Comparison of ENCODE assay signal across 9 mouse cellular contexts in genomic region chr9:103443824-103444185, GRCm38 (mm10). TPM values are rescaled to one million over a fixed set of nuclear protein-coding genes. Genes with fewer than 3 reads are reported as not detected.
DNase-seq lines count a peak whose midpoint lies in the region; ATAC-seq and TF ChIP-seq lines count a peak whose summit lies in the region.
"Had no signal": no experiment of that assay in that cellular context is flagged by ENCODE, and none has a peak within 500 bp of the region (broad histone marks: within the 10 kb centered on the region; RNA-seq: fewer than 3 reads in every experiment).

No protein-coding gene starts in this region.

- H3K4me2 ChIP-seq in hindbrain, embryonic 13.5 days: no peak overlapping the region
- H3K4me2 ChIP-seq in hindbrain, embryonic 11.5 days (replicated peaks; ENCODE audit: low read depth, low read length): no peak overlapping the region
- H3K4me2 ChIP-seq in embryonic facial prominence, embryonic 12.5 days (replicated peaks): peak overlapping the region; percentile 23; the same call in 1 of the 2 replicates
- H3K4me2 ChIP-seq in hindbrain, postnatal 0 days (ENCODE audit: low read depth, low read length): peak overlapping the region; percentile 21; the same call in 1 of the 2 replicates
- H3K4me2 ChIP-seq in lung, postnatal 0 days (replicated peaks; ENCODE audit: low read depth, low read length): no peak overlapping the region

- no peak for DNase-seq in hindbrain, embryonic 11.5 days (ENCODE audit: low spot score)
- peak; percentile 24 for DNase-seq in embryo, embryonic 11 days
- DNase-seq in hindbrain, postnatal 0 days (ENCODE audit: low spot score): no peak
- DNase-seq in gastrocnemius, postnatal 25 days: no peak
- no peak for DNase-seq in adrenal gland, adult 2 months
- no peak for DNase-seq in lung, postnatal 0 days (ENCODE audit: low spot score)
- DNase-seq: heart, adult 18-20 months had no signal

- no peak for TF ChIP-seq EP300 in lung, postnatal 0 days (IDR thresholded peaks at IDR 0.05)

- H3K9ac ChIP-seq in hindbrain, embryonic 13.5 days: peak overlapping the region; percentile 46; the same call in 1 of the 2 replicates
- no peak overlapping the region for H3K9ac ChIP-seq in hindbrain, embryonic 11.5 days (ENCODE audit: low read depth, low read length)
- no peak overlapping the region for H3K9ac ChIP-seq in embryonic facial prominence, embryonic 12.5 days
- H3K9ac ChIP-seq in hindbrain, postnatal 0 days (replicated peaks; ENCODE audit: low read length): no peak overlapping the region
- no peak overlapping the region for H3K9ac ChIP-seq in lung, postnatal 0 days (replicated peaks; ENCODE audit: low read depth)

- no peaks in the 10 kb centered on the region for H3K9me3 ChIP-seq in hindbrain, embryonic 13.5 days
- H3K9me3 ChIP-seq in hindbrain, embryonic 11.5 days (ENCODE audit: control insufficient read depth, low read length): no peaks in the 10 kb centered on the region
- H3K9me3 ChIP-seq in embryonic facial prominence, embryonic 12.5 days: peaks cover 6% of the 10 kb centered on the region; the same call in 1 of the 2 replicates
- H3K9me3 ChIP-seq in hindbrain, postnatal 0 days (ENCODE audit: low read length): no peaks in the 10 kb centered on the region
- no peaks in the 10 kb centered on the region for H3K9me3 ChIP-seq in lung, postnatal 0 days (ENCODE audit: low read length)

- H3K27ac ChIP-seq in hindbrain, embryonic 13.5 days: peak overlapping the region; percentile 81
- no peak overlapping the region; the same call in 1 of the 2 replicates for H3K27ac ChIP-seq in hindbrain, embryonic 11.5 days (ENCODE audit: low read depth, low read length)
- H3K27ac ChIP-seq in embryonic facial prominence, embryonic 12.5 days: peak overlapping the region; percentile 30
- H3K27ac ChIP-seq in hindbrain, postnatal 0 days: peak overlapping the region; percentile 17; the same call in 1 of the 2 replicates
- H3K27ac ChIP-seq in lung, postnatal 0 days (ENCODE audit: low read length): no peak overlapping the region

- no peaks in the 10 kb centered on the region for H3K27me3 ChIP-seq in hindbrain, embryonic 13.5 days
- no peaks in the 10 kb centered on the region for H3K27me3 ChIP-seq in hindbrain, embryonic 11.5 days (ENCODE audit: control insufficient read depth, insufficient read depth, low read length)
- H3K27me3 ChIP-seq in embryonic facial prominence, embryonic 12.5 days: no peaks in the 10 kb centered on the region
- H3K27me3 ChIP-seq in hindbrain, postnatal 0 days (ENCODE audit: insufficient read depth, low read length): no peaks in the 10 kb centered on the region
- H3K27me3 ChIP-seq in lung, postnatal 0 days (replicated peaks; ENCODE audit: insufficient read depth, low read length): no peaks in the 10 kb centered on the region

- no peak for TF ChIP-seq CTCF in hindbrain, postnatal 0 days (IDR thresholded peaks at IDR 0.05; ENCODE audit: low read depth)
- TF ChIP-seq CTCF in lung, postnatal 0 days (IDR thresholded peaks at IDR 0.05): no peak

- peaks cover 22% of the 10 kb centered on the region for H3K4me1 ChIP-seq in hindbrain, embryonic 13.5 days (replicated peaks)
- H3K4me1 ChIP-seq in hindbrain, embryonic 11.5 days (replicated peaks; ENCODE audit: control insufficient read depth, insufficient read depth, low read length): no peaks in the 10 kb centered on the region
- peaks cover 15% of the 10 kb centered on the region for H3K4me1 ChIP-seq in embryonic facial prominence, embryonic 12.5 days
- H3K4me1 ChIP-seq in hindbrain, postnatal 0 days (ENCODE audit: insufficient read depth, low read length): 0 out of 2 replicates have a peak, but pooled peaks cover 3% of the 10 kb centered on the region
- peaks cover 12% of the 10 kb centered on the region; the same call in 1 of the 2 replicates for H3K4me1 ChIP-seq in lung, postnatal 0 days (ENCODE audit: insufficient read depth, low read depth, low read length)

- 0 out of 2 replicates have a peak, but pooled peaks have one; percentile 54 for ATAC-seq in hindbrain, embryonic 13.5 days (ENCODE audit: low FRiP score)
- no peak for ATAC-seq in hindbrain, embryonic 11.5 days (ENCODE audit: low FRiP score)
- no peak for ATAC-seq in embryonic facial prominence, embryonic 12.5 days (ENCODE audit: insufficient number of reproducible peaks, insufficient read depth, low FRiP score, low TSS enrichment)
- no peak for ATAC-seq in hindbrain, postnatal 0 days
- no peak for ATAC-seq in lung, postnatal 0 days

- 37% methylated on average over 7 of the region's 7 CpGs for WGBS in hindbrain, embryonic 13.5 days
- 56% methylated on average over 7 of the region's 7 CpGs for WGBS in hindbrain, embryonic 11.5 days
- 25% methylated on average over 7 of the region's 7 CpGs for WGBS in embryonic facial prominence, embryonic 12.5 days
- 20% methylated on average over 7 of the region's 7 CpGs for WGBS in hindbrain, postnatal 0 days
- 69% methylated on average over 7 of the region's 7 CpGs for WGBS in lung, postnatal 0 days

- no peak overlapping the region for H3K4me3 ChIP-seq in hindbrain, embryonic 13.5 days
- H3K4me3 ChIP-seq in hindbrain, embryonic 11.5 days (ENCODE audit: low read depth, low read length): no peak overlapping the region
- no peak overlapping the region for H3K4me3 ChIP-seq in embryonic facial prominence, embryonic 12.5 days
- H3K4me3 ChIP-seq in hindbrain, postnatal 0 days (ENCODE audit: low read length): no peak overlapping the region
- H3K4me3 ChIP-seq in lung, postnatal 0 days (ENCODE audit: low read depth, low read length): no peak overlapping the region

- H3K36me3 ChIP-seq in hindbrain, embryonic 13.5 days: no peaks in the 10 kb centered on the region
- no peaks in the 10 kb centered on the region for H3K36me3 ChIP-seq in hindbrain, embryonic 11.5 days (ENCODE audit: control insufficient read depth, insufficient read depth, low read length)
- H3K36me3 ChIP-seq in embryonic facial prominence, embryonic 12.5 days: no peaks in the 10 kb centered on the region
- H3K36me3 ChIP-seq in hindbrain, postnatal 0 days (ENCODE audit: insufficient read depth, low read length): no peaks in the 10 kb centered on the region
- no peaks in the 10 kb centered on the region for H3K36me3 ChIP-seq in lung, postnatal 0 days (ENCODE audit: insufficient read depth, low read length)

RNA-seq across cellular contexts. Expression of gene Bfsp2, which starts 36.4 kb away (rescaled TPM):
- polyA plus RNA-seq in hindbrain, embryonic 13.5 days (2015; fragmentation: Nextera tagmentation; extraction: Ambion mirVana): 3.1 and 4.5 TPM in 2 replicates
- polyA plus RNA-seq in hindbrain, embryonic 11.5 days (2014; fragmentation: Nextera tagmentation; extraction: Ambion mirVana): 0.54 and 2.1 TPM in 2 replicates
- 1.8 and 3.1 TPM in 2 replicates for polyA plus RNA-seq in embryonic facial prominence, embryonic 12.5 days (2016; fragmentation: Nextera tagmentation; extraction: Ambion mirVana)
- 1.8 and 4.2 TPM in 2 replicates for total RNA-seq in hindbrain, postnatal 0 days (2014; rRNA removed)
- 7.7 and 8.7 TPM in 2 replicates for polyA plus RNA-seq in hindbrain, postnatal 0 days (2015; fragmentation: Nextera tagmentation; extraction: Ambion mirVana)
- total RNA-seq in gastrocnemius, postnatal 25 days (2021): under 1 TPM; 0.48 to 0.49 TPM
- total RNA-seq in adrenal gland, adult 2 months (2021): not detected
- not detected in 2 replicates for polyA plus RNA-seq in adrenal gland, adult 2 months (2012; rRNA removed)
- polyA plus RNA-seq in lung, postnatal 0 days (2015; fragmentation: Nextera tagmentation; extraction: Ambion mirVana): 0.30 and 0.68 TPM in 2 replicates

Comparison
In these comparisons a context has a peak if more than half of its experiments do, and no peak if none do; other contexts are left out.
1. H3K27ac ChIP-seq: peak in hindbrain, embryonic 13.5 days (single experiment), embryonic facial prominence, embryonic 12.5 days (single experiment) and hindbrain, postnatal 0 days (single experiment); none in hindbrain, embryonic 11.5 days (single experiment) and lung, postnatal 0 days (single experiment).
2. H3K4me2 ChIP-seq: peak in embryonic facial prominence, embryonic 12.5 days (single experiment) and hindbrain, postnatal 0 days (single experiment); none in hindbrain, embryonic 13.5 days (single experiment), hindbrain, embryonic 11.5 days (single experiment) and lung, postnatal 0 days (single experiment).